Comparison of ENCODE assay signal across 9 mouse cellular contexts in the genomic region with DNA sequence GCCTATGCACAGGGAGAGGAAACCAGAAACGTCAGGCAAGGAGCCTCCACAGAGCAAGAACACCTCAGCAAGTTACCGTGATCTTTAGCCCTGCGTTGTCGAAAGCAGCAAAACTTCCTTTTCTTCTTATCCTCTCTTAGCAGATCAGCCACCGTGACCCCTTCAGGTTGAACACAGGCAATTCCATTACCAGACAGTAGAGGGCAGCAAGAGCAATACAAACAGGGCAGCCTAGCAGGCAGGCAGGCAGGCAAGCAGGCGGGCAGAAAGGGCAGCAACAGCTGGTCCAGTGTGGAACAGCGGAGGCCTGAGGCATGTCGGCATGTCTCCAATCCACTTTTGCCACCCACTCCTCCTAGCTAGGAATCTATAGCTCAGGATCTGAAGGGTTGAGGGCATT.
DNase-seq lines count a peak whose midpoint lies in the region; ATAC-seq and TF ChIP-seq lines count a peak whose summit lies in the region.
"Had no signal": no experiment of that assay in that cellular context is flagged by ENCODE, and none has a peak within 500 bp of the region (broad histone marks: within the 10 kb centered on the region; RNA-seq: fewer than 3 reads in every experiment).

No protein-coding gene starts in this region.

- no peak overlapping the region for H3K27ac ChIP-seq in heart, embryonic 16.5 days (ENCODE audit: low read length)
- H3K27ac ChIP-seq in liver, embryonic 14.5 days: no peak overlapping the region
- no peak overlapping the region for H3K27ac ChIP-seq in neural tube, embryonic 13.5 days (replicated peaks)
- H3K27ac ChIP-seq: liver, embryonic 15.5 days had no signal

- DNase-seq in brain, embryonic 14.5 days (ENCODE audit: low read depth): peak; percentile 90
- peak; percentile 85 to 90 for DNase-seq in kidney, postnatal 25 days
- DNase-seq in liver, embryonic 14.5 days (ENCODE audit: low read depth in 3 of 3, low spot score in 3 of 3): peak; percentile 50 to 63 (median 51)
- peak; percentile 65 for DNase-seq in telencephalon, adult 2 months (ENCODE audit: low read depth, low spot score)

- H3K4me1 ChIP-seq in heart, embryonic 16.5 days (ENCODE audit: control insufficient read depth, insufficient read depth, low read length): 0 out of 2 replicates have a peak, but pooled peaks cover 6% of the 10 kb centered on the region
- H3K4me1 ChIP-seq in liver, embryonic 14.5 days (replicated peaks; ENCODE audit: control insufficient read depth in 2 of 2, insufficient read depth in 2 of 2, low read length in 1 of 2): no peaks in the 10 kb centered on the region
- H3K4me1 ChIP-seq in neural tube, embryonic 13.5 days (replicated peaks): 0 out of 2 replicates have a peak, but pooled peaks cover 5% of the 10 kb centered on the region
- H3K4me1 ChIP-seq: liver, embryonic 15.5 days had no signal

- TF ChIP-seq CTCF in brain, embryonic 14.5 days (IDR thresholded peaks at IDR 0.05; ENCODE audit: borderline replicate concordance, extremely low read depth, insufficient read depth, insufficient read length): peak; percentile 96
- TF ChIP-seq CTCF in liver, embryonic 14.5 days (IDR thresholded peaks at IDR 0.05; ENCODE audit: low read depth): peak; percentile 97

- no peak overlapping the region for H3K4me3 ChIP-seq in heart, embryonic 16.5 days (ENCODE audit: low read length)
- H3K4me3 ChIP-seq in liver, embryonic 14.5 days (ENCODE audit: insufficient read depth in 1 of 2, low read depth in 2 of 2, low read length in 2 of 2): no peak overlapping the region
- no peak overlapping the region for H3K4me3 ChIP-seq in neural tube, embryonic 13.5 days
- H3K4me3 ChIP-seq: liver, embryonic 15.5 days had no signal

- H3K9ac ChIP-seq in heart, embryonic 16.5 days (ENCODE audit: low read length): no peak overlapping the region
- H3K9ac ChIP-seq in liver, embryonic 14.5 days (replicated peaks): no peak overlapping the region
- no peak overlapping the region for H3K9ac ChIP-seq in neural tube, embryonic 13.5 days
- H3K9ac ChIP-seq: liver, embryonic 15.5 days had no signal

- no peak overlapping the region for H3K4me2 ChIP-seq in heart, embryonic 16.5 days (ENCODE audit: low read depth, low read length)
- H3K4me2 ChIP-seq in liver, embryonic 14.5 days (ENCODE audit: low read depth): no peak overlapping the region
- H3K4me2 ChIP-seq in neural tube, embryonic 13.5 days: no peak overlapping the region
- H3K4me2 ChIP-seq: liver, embryonic 15.5 days had no signal

- 0 out of 2 replicates have a peak, but pooled peaks cover 4% of the 10 kb centered on the region for H3K27me3 ChIP-seq in heart, embryonic 16.5 days (ENCODE audit: control insufficient read depth, insufficient read depth, low read length)
- H3K27me3 ChIP-seq in liver, embryonic 14.5 days (ENCODE audit: control insufficient read depth, insufficient read depth, low read length): no peaks in the 10 kb centered on the region
- H3K27me3 ChIP-seq in neural tube, embryonic 13.5 days: no peaks in the 10 kb centered on the region
- H3K27me3 ChIP-seq: liver, embryonic 15.5 days had no signal

- ATAC-seq in CD4-positive, CD25-positive, alpha-beta regulatory T cell, adult 4 months: peak; percentile 82
- ATAC-seq in erythroid progenitor cell, adult 5-6 weeks (replicated peaks; ENCODE audit: low FRiP score, poor library complexity, severe bottlenecking): peak; percentile 55; the same call in 1 of the 2 replicates
- peak; percentile 68; the same call in 1 of the 2 replicates for ATAC-seq in heart, embryonic 16.5 days (replicated peaks; ENCODE audit: extremely low read depth, insufficient read depth, low FRiP score)
- ATAC-seq in liver, embryonic 14.5 days (ENCODE audit: insufficient read depth): 0 out of 2 replicates have a peak, but pooled peaks have one; percentile 48
- ATAC-seq in neural tube, embryonic 13.5 days (ENCODE audit: low read depth): peak; percentile 80; the same call in 1 of the 2 replicates

- TF ChIP-seq POLR2A in brain, embryonic 14.5 days (IDR thresholded peaks at IDR 0.05; ENCODE audit: borderline replicate concordance, extremely low read depth, insufficient read depth, insufficient read length, poor library complexity, severe bottlenecking): no peak

- 8% methylated on average over 8 of the region's 8 CpGs for WGBS in heart, embryonic 16.5 days
- 8% methylated on average over 8 of the region's 8 CpGs for WGBS in liver, embryonic 14.5 days (ENCODE audit: insufficient replicate concordance)
- 17% methylated on average over 8 of the region's 8 CpGs for WGBS in neural tube, embryonic 13.5 days

- no peaks in the 10 kb centered on the region for H3K9me3 ChIP-seq in heart, embryonic 16.5 days (replicated peaks; ENCODE audit: control insufficient read depth, low read length)
- H3K9me3 ChIP-seq in liver, embryonic 14.5 days (ENCODE audit: control insufficient read depth, low read length): no peaks in the 10 kb centered on the region
- H3K9me3 ChIP-seq in neural tube, embryonic 13.5 days: no peaks in the 10 kb centered on the region
- H3K9me3 ChIP-seq: liver, embryonic 15.5 days had no signal

- H3K36me3 ChIP-seq in heart, embryonic 16.5 days (ENCODE audit: control insufficient read depth, insufficient read depth): no peaks in the 10 kb centered on the region
- no peaks in the 10 kb centered on the region for H3K36me3 ChIP-seq in liver, embryonic 14.5 days (replicated peaks; ENCODE audit: control insufficient read depth, insufficient read depth, low read depth)
- no peaks in the 10 kb centered on the region for H3K36me3 ChIP-seq in neural tube, embryonic 13.5 days
- H3K36me3 ChIP-seq: liver, embryonic 15.5 days had no signal

- TF ChIP-seq EP300 in liver, embryonic 14.5 days (IDR thresholded peaks at IDR 0.05; ENCODE audit: low read depth): no peak
